Mouse (Mus musculus): ENCODE results near the gene Med27. TPM values are rescaled to one million over a fixed set of nuclear protein-coding genes. Genes with fewer than 3 reads are reported as not detected.

Med27 gene
- polyA plus RNA-seq, 1 experiment: 44.0 TPM

GRCm38 (mm10) chr2:29536481-29536880 is 189.9 kb downstream of the Med27 start:
- no peaks in the 10 kb centered on the region for H3K79me2 ChIP-seq (ENCODE audit: control insufficient read depth, insufficient read depth)
- H3K27me3 ChIP-seq (ENCODE audit: control insufficient read depth, insufficient read depth, insufficient read length): peaks cover 9% of the 10 kb centered on the region
- H3K36me3 ChIP-seq (ENCODE audit: control insufficient read depth, insufficient read depth): no peaks in the 10 kb centered on the region
- H3K4me2 ChIP-seq (ENCODE audit: low read depth): no peak overlapping the region
- no peak overlapping the region for H3ac ChIP-seq (ENCODE audit: control insufficient read depth, insufficient read length)
- TF ChIP-seq REST (IDR thresholded peaks at IDR 0.05; ENCODE audit: insufficient read depth, insufficient read length): no peak
- TF ChIP-seq POLR2A (IDR thresholded peaks at IDR 0.05; ENCODE audit: insufficient read length, low read depth): no peak
- TF ChIP-seq CEBPB (IDR thresholded peaks at IDR 0.05; ENCODE audit: insufficient read depth, poor library complexity, severe bottlenecking): no peak
- no peak for TF ChIP-seq MAX (IDR thresholded peaks at IDR 0.05; ENCODE audit: low read depth)
- no peak for TF ChIP-seq MYOD1 (IDR thresholded peaks at IDR 0.05; ENCODE audit: control insufficient read depth in 1 of 3, insufficient read length in 2 of 3, low read depth in 2 of 3)
- TF ChIP-seq TCF12 (IDR thresholded peaks at IDR 0.05; ENCODE audit: insufficient read depth, poor library complexity, severe bottlenecking): no peak
- H3K4me3 ChIP-seq: no peak overlapping the region

- TF ChIP-seq MAX (IDR thresholded peaks at IDR 0.05; ENCODE audit: low read depth): no peak
- no peak for TF ChIP-seq MYOD1 (IDR thresholded peaks at IDR 0.05; ENCODE audit: control insufficient read depth in 1 of 3, insufficient read length in 2 of 3, low read depth in 2 of 3)
- Histone ChIP-seq H3K79me2 (ENCODE audit: control insufficient read depth, insufficient read depth) (no peaks in the 10 kb centered on the region), H3K4me3 (no peak overlapping the region), H3K27me3 (ENCODE audit: control insufficient read depth, insufficient read depth, insufficient read length) (peaks cover 9% of the 10 kb centered on the region), H3ac (ENCODE audit: control insufficient read depth, insufficient read length) (no peak overlapping the region), H3K4me2 (ENCODE audit: low read depth) (no peak overlapping the region), H3K36me3 (ENCODE audit: control insufficient read depth, insufficient read depth) (no peaks in the 10 kb centered on the region)
Measured at GRCm38 (mm10) chr2:29537334-29537733, 190.7 kb downstream of the Med27 start.

- TF ChIP-seq TCF12 (IDR thresholded peaks at IDR 0.05; ENCODE audit: insufficient read depth, poor library complexity, severe bottlenecking): no peak
- no peak overlapping the region for H3K4me3 ChIP-seq
- no peak overlapping the region for H3ac ChIP-seq (ENCODE audit: control insufficient read depth, insufficient read length)
- no peaks in the 10 kb centered on the region for H3K36me3 ChIP-seq (ENCODE audit: control insufficient read depth, insufficient read depth)
- peak overlapping the region; percentile 38 for H3K4me2 ChIP-seq (ENCODE audit: low read depth)
- H3K79me2 ChIP-seq (ENCODE audit: control insufficient read depth, insufficient read depth): no peaks in the 10 kb centered on the region
- peaks cover 27% of the 10 kb centered on the region for H3K27me3 ChIP-seq (ENCODE audit: control insufficient read depth, insufficient read depth, insufficient read length)
Measured at GRCm38 (mm10) chr2:29542039-29542438, 195.4 kb downstream of the Med27 start.

- H3ac ChIP-seq (ENCODE audit: control insufficient read depth, insufficient read length): no peak overlapping the region
- H3K36me3 ChIP-seq (ENCODE audit: control insufficient read depth, insufficient read depth): no peaks in the 10 kb centered on the region
- no peak for TF ChIP-seq TCF3 (IDR thresholded peaks at IDR 0.05; ENCODE audit: insufficient read length, low read depth)
- TF ChIP-seq POLR2AphosphoS2 (IDR thresholded peaks at IDR 0.05; ENCODE audit: insufficient read length, low read depth): no peak
- TF ChIP-seq MYOG (IDR thresholded peaks at IDR 0.05; ENCODE audit: control insufficient read depth in 1 of 3, insufficient read depth in 1 of 3, insufficient read length in 2 of 3, low read depth in 2 of 3): no peak
- TF ChIP-seq USF1 (IDR thresholded peaks at IDR 0.05; ENCODE audit: low read depth): no peak
- TF ChIP-seq MAX (IDR thresholded peaks at IDR 0.05; ENCODE audit: low read depth): no peak
- TF ChIP-seq CEBPB (IDR thresholded peaks at IDR 0.05; ENCODE audit: insufficient read depth, poor library complexity, severe bottlenecking): no peak
- no peak for TF ChIP-seq POLR2A (IDR thresholded peaks at IDR 0.05; ENCODE audit: insufficient read length, low read depth)
- TF ChIP-seq TCF12 (IDR thresholded peaks at IDR 0.05; ENCODE audit: insufficient read depth, poor library complexity, severe bottlenecking): no peak
- no peak for TF ChIP-seq MYOD1 (IDR thresholded peaks at IDR 0.05; ENCODE audit: control insufficient read depth in 1 of 3, insufficient read length in 2 of 3, low read depth in 2 of 3)
- TF ChIP-seq E2F4 (IDR thresholded peaks at IDR 0.05; ENCODE audit: insufficient read depth): no peak
- no peak for TF ChIP-seq SRF (IDR thresholded peaks at IDR 0.05; ENCODE audit: control insufficient read depth, insufficient read length, low read depth)
- no peak for TF ChIP-seq REST (IDR thresholded peaks at IDR 0.05; ENCODE audit: insufficient read depth, insufficient read length)
- H3K4me2 ChIP-seq (ENCODE audit: low read depth): no peak overlapping the region
- H3K4me3 ChIP-seq: no peak overlapping the region
- H3K27me3 ChIP-seq (ENCODE audit: control insufficient read depth, insufficient read depth, insufficient read length): peaks cover 40% of the 10 kb centered on the region
- no peaks in the 10 kb centered on the region for H3K79me2 ChIP-seq (ENCODE audit: control insufficient read depth, insufficient read depth)
Measured at GRCm38 (mm10) chr2:29546571-29546970, 200.0 kb downstream of the Med27 start.

DNA sequence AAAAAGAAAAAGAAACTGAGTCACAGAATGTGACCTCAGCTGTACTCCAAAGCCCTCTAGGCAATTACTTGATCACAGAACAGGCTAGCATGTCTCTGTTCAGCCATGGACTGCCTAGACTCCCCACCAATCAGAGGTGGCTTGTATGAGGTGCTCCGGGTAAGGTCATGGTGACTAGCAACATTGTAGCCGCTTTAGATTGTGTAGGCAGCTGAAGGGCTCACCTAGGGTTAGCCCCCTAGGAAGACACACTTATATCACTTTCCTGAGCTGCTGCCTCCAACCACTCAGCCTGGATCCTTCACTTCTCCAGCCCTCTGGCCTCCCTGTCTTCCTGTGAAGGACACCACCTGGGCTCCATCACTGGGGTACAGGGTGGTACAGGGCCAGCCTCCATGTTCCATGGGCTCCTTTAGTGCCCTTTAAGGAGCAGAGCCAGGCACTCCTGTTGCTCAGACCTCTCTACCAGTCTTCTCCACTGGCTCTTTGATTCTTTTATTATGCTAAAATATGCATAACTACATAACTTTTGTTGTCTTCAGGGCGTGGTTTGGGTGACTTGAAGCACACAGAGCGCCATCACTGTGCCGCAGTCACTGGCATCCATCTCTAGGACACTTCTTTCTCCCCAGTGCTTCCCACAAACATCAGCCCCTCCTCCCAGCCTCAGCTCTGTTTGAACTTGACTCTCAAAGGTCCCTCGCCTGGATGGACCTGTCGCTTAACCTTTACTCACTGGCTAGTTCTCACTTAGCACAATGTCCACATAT is 205.4 kb downstream of the Med27 start:
- H3ac ChIP-seq (ENCODE audit: control insufficient read depth, insufficient read length): no peak overlapping the region
- H3K27me3 ChIP-seq (ENCODE audit: control insufficient read depth, insufficient read depth, insufficient read length): peaks cover 32% of the 10 kb centered on the region
- no peak for TF ChIP-seq POLR2A (IDR thresholded peaks at IDR 0.05; ENCODE audit: insufficient read length, low read depth)
- H3K36me3 ChIP-seq (ENCODE audit: control insufficient read depth, insufficient read depth): no peaks in the 10 kb centered on the region
- no peaks in the 10 kb centered on the region for H3K79me2 ChIP-seq (ENCODE audit: control insufficient read depth, insufficient read depth)
- H3K4me3 ChIP-seq: no peak overlapping the region
- H3K4me2 ChIP-seq (ENCODE audit: low read depth): no peak overlapping the region

Measured in myocyte (in vitro differentiated cells).